Mouse (Mus musculus): Measurements from ENCODE around the gene Mrpl20.

DNA sequence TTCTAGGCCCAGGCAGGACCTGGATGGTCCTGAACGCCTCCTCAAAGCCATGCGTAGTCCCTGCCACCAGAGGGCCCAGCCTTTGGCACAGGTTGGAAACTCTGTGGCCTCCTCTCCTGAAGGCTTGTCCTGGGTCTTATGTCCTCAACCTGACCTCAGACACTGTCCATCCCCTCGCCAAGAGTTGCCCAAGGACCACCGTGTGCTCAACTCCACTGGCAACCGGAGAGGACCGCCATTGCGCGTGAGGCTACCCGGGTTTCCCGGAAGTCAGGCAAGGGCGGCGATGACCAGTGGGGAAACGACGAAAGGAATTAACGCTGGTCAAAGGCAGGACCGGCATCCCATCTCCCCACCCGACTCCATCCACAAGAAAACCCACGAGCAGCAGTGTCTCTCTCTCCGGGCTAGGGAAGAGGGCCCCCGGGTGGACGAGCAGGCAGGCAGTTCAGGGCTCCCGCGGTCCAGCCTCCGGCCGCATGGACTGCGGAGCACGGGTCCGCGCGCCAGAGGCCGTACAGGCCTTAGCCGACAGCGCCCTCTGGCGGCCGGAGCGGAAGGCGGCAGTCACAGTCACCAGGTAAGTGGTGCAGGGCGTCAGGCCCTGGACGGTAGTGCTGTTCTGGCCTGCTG is 32.7 kb upstream of the Mrpl20 start:
- TF ChIP-seq CTCF (IDR thresholded peaks at IDR 0.05; ENCODE audit: insufficient read depth, low read length) (peak; percentile 87), POLR2A (IDR thresholded peaks at IDR 0.05; ENCODE audit: borderline replicate concordance, extremely low read depth, low read depth, low read length) (peak; percentile 62)
